Mouse (Mus musculus) bone marrow macrophage, adult 2 months (primary cell): Measurements from ENCODE around the gene Pgghg.

Source experiments
- CTCF ChIP-seq: IDR thresholded peaks from 2 replicates; pipeline ENCODE4 v1.5.1; 2012; ENCODE audit warnings: low read depth, mild to moderate bottlenecking, low read length, moderate library complexity
- POLR2A ChIP-seq: IDR thresholded peaks from 2 replicates; pipeline ENCODE4 v1.6.1; 2012; ENCODE audit warnings: mild to moderate bottlenecking, low read depth, low read length, borderline replicate concordance

DNA sequence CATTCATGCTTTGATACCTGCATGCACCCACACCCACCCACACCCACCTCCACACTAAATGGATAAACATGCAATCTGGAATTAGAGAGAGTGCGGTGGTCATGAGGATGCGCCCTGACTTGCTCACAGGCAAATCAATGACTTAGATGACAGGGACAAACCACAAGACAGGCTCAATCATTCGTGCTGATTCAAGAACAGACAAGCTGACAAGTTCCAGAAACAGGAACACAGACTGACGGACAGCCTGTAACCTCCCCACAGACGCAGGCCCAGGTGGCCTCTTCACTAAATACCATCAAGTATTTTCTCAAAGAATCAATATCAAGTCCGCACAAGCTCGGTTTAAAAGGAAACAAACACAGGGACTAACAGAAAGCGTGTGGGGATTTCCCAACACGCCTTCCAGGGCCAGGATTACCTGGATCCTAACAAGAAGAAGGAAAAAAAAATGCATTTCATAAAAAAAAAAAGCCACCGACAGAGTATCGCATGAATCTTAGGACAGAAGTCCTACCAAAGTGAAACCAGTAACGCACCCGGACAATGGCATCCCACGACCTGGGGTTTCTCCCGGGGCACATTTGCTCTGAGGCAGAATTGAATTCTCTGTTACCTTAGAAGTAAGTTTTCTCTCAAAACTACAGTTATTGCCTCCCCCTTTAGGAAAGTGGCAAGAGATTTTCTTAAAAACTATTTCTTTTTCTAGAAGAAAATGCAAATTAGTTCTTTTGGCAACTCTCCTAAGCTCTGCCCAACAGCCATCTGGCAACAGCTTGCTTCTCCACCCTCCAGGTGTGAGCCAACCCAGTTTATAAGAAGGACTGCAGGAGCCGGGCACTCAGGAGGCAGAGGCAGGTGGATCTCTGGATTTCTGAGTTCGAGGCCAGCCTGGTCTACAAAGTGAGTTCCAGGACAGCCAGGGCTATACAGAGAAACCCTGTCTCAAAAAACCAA lies 46.3 kb downstream of the Pgghg start:
- TF ChIP-seq POLR2A (no peak), CTCF (no peak)
